Mouse (Mus musculus) ES-E14 (cell line): ENCODE results near the gene 4930579F01Rik.

ENCODE experiments used
- CHD2 ChIP-seq: IDR thresholded peaks from 2 replicates; pipeline ENCODE4 v1.6.1; 2014; ENCODE audit warnings: mild to moderate bottlenecking, low read depth, low read length, inconsistent platforms
- HCFC1 ChIP-seq: IDR thresholded peaks from 2 replicates; pipeline ENCODE4 v1.6.1; 2012; ENCODE audit warnings: low read length, inconsistent platforms, borderline replicate concordance; ENCODE audit not compliant: insufficient read depth
- MAFK ChIP-seq: IDR thresholded peaks from 2 replicates; pipeline ENCODE4 v1.6.1; 2014; ENCODE audit warnings: mild to moderate bottlenecking, low read depth, low read length, inconsistent platforms; ENCODE audit not compliant: insufficient read depth
- ZNF384 ChIP-seq: IDR thresholded peaks from 2 replicates; pipeline ENCODE4 v1.6.1; 2012; ENCODE audit warnings: low read depth, low read length, inconsistent platforms

DNA sequence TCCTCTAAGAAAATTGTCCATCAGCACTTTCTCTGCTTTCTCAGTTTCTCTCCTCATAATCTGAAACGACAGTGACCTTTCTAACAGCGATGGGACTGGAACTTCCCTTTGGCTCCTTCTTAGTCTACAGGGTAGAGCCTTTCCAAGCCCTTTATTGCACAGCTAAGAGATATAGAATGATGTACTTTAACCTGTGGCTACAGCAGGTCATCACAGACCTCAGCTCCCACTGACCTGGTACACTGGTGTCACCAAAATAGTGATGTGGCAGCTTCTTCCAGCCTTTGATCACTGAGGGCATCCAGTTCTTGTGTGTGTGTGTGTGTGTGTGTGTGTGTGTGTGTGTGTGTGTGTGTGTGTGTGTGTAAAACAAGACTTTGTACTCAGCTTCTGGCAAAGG lies 72.2 kb downstream of the 4930579F01Rik start:
- TF ChIP-seq HCFC1 (no peak), ZNF384 (no peak), MAFK (no peak), CHD2 (no peak)
